Mouse (Mus musculus): ENCODE data around the gene Stx3. TPM values are rescaled to one million over a fixed set of nuclear protein-coding genes. Genes with fewer than 3 reads are reported as not detected.

Stx3 gene
- polyA plus RNA-seq, 1 experiment = 112 TPM

GRCm38 (mm10) chr19:11811688-11812365 is 7.4 kb downstream of the Stx3 start:
- Histone ChIP-seq H3K27ac (ENCODE audit: insufficient read depth, low read length) (no peak overlapping the region), H3K27me3 (ENCODE audit: control insufficient read depth, insufficient read depth, low read length, poor library complexity, severe bottlenecking) (no peaks in the 10 kb centered on the region), H3K9ac (ENCODE audit: low read depth, poor library complexity, severe bottlenecking) (no peak overlapping the region), H3K4me3 (ENCODE audit: low read depth, low read length) (no peak overlapping the region), H3K9me3 (replicated peaks; ENCODE audit: control insufficient read depth, insufficient read depth, low read length, poor library complexity, severe bottlenecking) (no peaks in the 10 kb centered on the region), H3K36me3 (ENCODE audit: control insufficient read depth, insufficient read depth, low read length, poor library complexity, severe bottlenecking) (no peaks in the 10 kb centered on the region), H3K4me1 (ENCODE audit: control insufficient read depth, insufficient read depth, low read length) (peaks cover 18% of the 10 kb centered on the region)
- TF ChIP-seq CTCF (IDR thresholded peaks at IDR 0.05; ENCODE audit: low read depth, low read length) (no peak), EP300 (IDR thresholded peaks at IDR 0.05; ENCODE audit: insufficient read depth, low read depth, low read length) (no peak), POLR2A (IDR thresholded peaks at IDR 0.05; ENCODE audit: insufficient read depth, low read length) (no peak)

- TF ChIP-seq CTCF (IDR thresholded peaks at IDR 0.05; ENCODE audit: low read depth, low read length) (no peak), POLR2A (IDR thresholded peaks at IDR 0.05; ENCODE audit: insufficient read depth, low read length) (no peak), EP300 (IDR thresholded peaks at IDR 0.05; ENCODE audit: insufficient read depth, low read depth, low read length) (no peak)
- Histone ChIP-seq H3K9ac (ENCODE audit: low read depth, poor library complexity, severe bottlenecking) (no peak overlapping the region), H3K36me3 (ENCODE audit: control insufficient read depth, insufficient read depth, low read length, poor library complexity, severe bottlenecking) (no peaks in the 10 kb centered on the region), H3K4me3 (ENCODE audit: low read depth, low read length) (no peak overlapping the region), H3K9me3 (replicated peaks; ENCODE audit: control insufficient read depth, insufficient read depth, low read length, poor library complexity, severe bottlenecking) (no peaks in the 10 kb centered on the region), H3K4me1 (ENCODE audit: control insufficient read depth, insufficient read depth, low read length) (peaks cover 18% of the 10 kb centered on the region), H3K27me3 (ENCODE audit: control insufficient read depth, insufficient read depth, low read length, poor library complexity, severe bottlenecking) (no peaks in the 10 kb centered on the region), H3K27ac (ENCODE audit: insufficient read depth, low read length) (peak overlapping the region; percentile 45; the same call in 1 of the 2 replicates)
These were observed 8.3 kb downstream of the Stx3 start for GRCm38 (mm10) chr19:11810856-11811255.

- H3K4me1 ChIP-seq (ENCODE audit: control insufficient read depth, insufficient read depth, low read length) = peaks cover 19% of the 10 kb centered on the region
- H3K36me3 ChIP-seq (ENCODE audit: control insufficient read depth, insufficient read depth, low read length, poor library complexity, severe bottlenecking) = no peaks in the 10 kb centered on the region
- peak overlapping the region; percentile 45 for H3K27ac ChIP-seq (ENCODE audit: insufficient read depth, low read length)
- no peak overlapping the region for H3K4me3 ChIP-seq (ENCODE audit: low read depth, low read length)
- no peak for TF ChIP-seq CTCF (IDR thresholded peaks at IDR 0.05; ENCODE audit: low read depth, low read length)
- TF ChIP-seq POLR2A (IDR thresholded peaks at IDR 0.05; ENCODE audit: insufficient read depth, low read length) = no peak
- no peak for TF ChIP-seq EP300 (IDR thresholded peaks at IDR 0.05; ENCODE audit: insufficient read depth, low read depth, low read length)
- H3K9ac ChIP-seq (ENCODE audit: low read depth, poor library complexity, severe bottlenecking) = no peak overlapping the region
- no peaks in the 10 kb centered on the region for H3K9me3 ChIP-seq (replicated peaks; ENCODE audit: control insufficient read depth, insufficient read depth, low read length, poor library complexity, severe bottlenecking)
- H3K27me3 ChIP-seq (ENCODE audit: control insufficient read depth, insufficient read depth, low read length, poor library complexity, severe bottlenecking) = no peaks in the 10 kb centered on the region
These were observed 9.0 kb downstream of the Stx3 start for GRCm38 (mm10) chr19:11810003-11810758.

- peak overlapping the region; percentile 67; the same call in 1 of the 2 replicates for H3K27ac ChIP-seq (ENCODE audit: insufficient read depth, low read length)
- peaks cover 17% of the 10 kb centered on the region for H3K4me1 ChIP-seq (ENCODE audit: control insufficient read depth, insufficient read depth, low read length)
- TF ChIP-seq CTCF (IDR thresholded peaks at IDR 0.05; ENCODE audit: low read depth, low read length) (no peak), EP300 (IDR thresholded peaks at IDR 0.05; ENCODE audit: insufficient read depth, low read depth, low read length) (no peak)
- H3K36me3 ChIP-seq (ENCODE audit: control insufficient read depth, insufficient read depth, low read length, poor library complexity, severe bottlenecking) = peaks cover under 1% of the 10 kb centered on the region; the same call in 1 of the 2 replicates
- H3K4me3 ChIP-seq (ENCODE audit: low read depth, low read length) = no peak overlapping the region
- no peak overlapping the region for H3K9ac ChIP-seq (ENCODE audit: low read depth, poor library complexity, severe bottlenecking)
- no peaks in the 10 kb centered on the region for H3K9me3 ChIP-seq (replicated peaks; ENCODE audit: control insufficient read depth, insufficient read depth, low read length, poor library complexity, severe bottlenecking)
- H3K27me3 ChIP-seq (ENCODE audit: control insufficient read depth, insufficient read depth, low read length, poor library complexity, severe bottlenecking) = no peaks in the 10 kb centered on the region
These were observed 10.8 kb downstream of the Stx3 start for GRCm38 (mm10) chr19:11808452-11808851.

- no peak overlapping the region for H3K9ac ChIP-seq (ENCODE audit: low read depth, poor library complexity, severe bottlenecking)
- H3K36me3 ChIP-seq (ENCODE audit: control insufficient read depth, insufficient read depth, low read length, poor library complexity, severe bottlenecking) = peaks cover 2% of the 10 kb centered on the region; the same call in 1 of the 2 replicates
- TF ChIP-seq EP300 (IDR thresholded peaks at IDR 0.05; ENCODE audit: insufficient read depth, low read depth, low read length) = peak; percentile 54; the same call in 1 of the 2 replicates
- TF ChIP-seq POLR2A (IDR thresholded peaks at IDR 0.05; ENCODE audit: insufficient read depth, low read length) = no peak
- TF ChIP-seq CTCF (IDR thresholded peaks at IDR 0.05; ENCODE audit: low read depth, low read length) = no peak
- H3K4me1 ChIP-seq (ENCODE audit: control insufficient read depth, insufficient read depth, low read length) = peaks cover 17% of the 10 kb centered on the region
- peak overlapping the region; percentile 67; the same call in 1 of the 2 replicates for H3K27ac ChIP-seq (ENCODE audit: insufficient read depth, low read length)
- no peak overlapping the region for H3K4me3 ChIP-seq (ENCODE audit: low read depth, low read length)
- no peaks in the 10 kb centered on the region for H3K9me3 ChIP-seq (replicated peaks; ENCODE audit: control insufficient read depth, insufficient read depth, low read length, poor library complexity, severe bottlenecking)
- H3K27me3 ChIP-seq (ENCODE audit: control insufficient read depth, insufficient read depth, low read length, poor library complexity, severe bottlenecking) = no peaks in the 10 kb centered on the region
These were observed 11.4 kb downstream of the Stx3 start for GRCm38 (mm10) chr19:11807822-11808221.

GRCm38 (mm10) chr19:11807251-11807650 is 12.0 kb downstream of the Stx3 start:
- Histone ChIP-seq H3K4me1 (ENCODE audit: control insufficient read depth, insufficient read depth, low read length) (peaks cover 17% of the 10 kb centered on the region), H3K27ac (ENCODE audit: insufficient read depth, low read length) (peak overlapping the region; percentile 67), H3K9ac (ENCODE audit: low read depth, poor library complexity, severe bottlenecking) (no peak overlapping the region), H3K9me3 (replicated peaks; ENCODE audit: control insufficient read depth, insufficient read depth, low read length, poor library complexity, severe bottlenecking) (no peaks in the 10 kb centered on the region), H3K36me3 (ENCODE audit: control insufficient read depth, insufficient read depth, low read length, poor library complexity, severe bottlenecking) (peaks cover 7% of the 10 kb centered on the region; the same call in 1 of the 2 replicates), H3K4me3 (ENCODE audit: low read depth, low read length) (no peak overlapping the region), H3K27me3 (ENCODE audit: control insufficient read depth, insufficient read depth, low read length, poor library complexity, severe bottlenecking) (no peaks in the 10 kb centered on the region)
- no peak for TF ChIP-seq EP300 (IDR thresholded peaks at IDR 0.05; ENCODE audit: insufficient read depth, low read depth, low read length)
- no peak for TF ChIP-seq CTCF (IDR thresholded peaks at IDR 0.05; ENCODE audit: low read depth, low read length)
- TF ChIP-seq POLR2A (IDR thresholded peaks at IDR 0.05; ENCODE audit: insufficient read depth, low read length) = no peak

All from ES-Bruce4 (cell line).